Mouse (Mus musculus): ENCODE data around the gene Fut2. TPM values are rescaled to one million over a fixed set of nuclear protein-coding genes. Genes with fewer than 3 reads are reported as not detected.

Gene Fut2
- total and polyA plus RNA-seq, 3 experiments: not detected

- Histone ChIP-seq H3K9me3 (replicated peaks; ENCODE audit: low read length) (peaks cover 36% of the 10 kb centered on the region), H3K27me3 (replicated peaks) (no peaks in the 10 kb centered on the region), H3K27ac (ENCODE audit: insufficient read depth, low read depth) (no peak overlapping the region), H3K4me3 (replicated peaks in 1 of 3; ENCODE audit: low read depth in 2 of 3, low read length in 2 of 3, poor library complexity in 1 of 3) (no peak overlapping the region), H3K36me3 (replicated peaks in 1 of 2; ENCODE audit: control insufficient read depth in 1 of 2, insufficient read depth in 1 of 2, low read length in 1 of 2) (peaks cover 0 to 24% of the 10 kb centered on the region in 2 experiments), H3K4me1 (ENCODE audit: control insufficient read depth in 1 of 2, insufficient read depth in 2 of 2) (peaks cover 13 to 31% of the 10 kb centered on the region in 2 experiments), H3K4me2 (ENCODE audit: insufficient read depth, low read depth, poor library complexity, severe bottlenecking) (no peak overlapping the region), H3K79me2 (replicated peaks; ENCODE audit: control insufficient read depth, extremely low read depth, insufficient read depth, poor library complexity, severe bottlenecking) (no peaks in the 10 kb centered on the region), H3K9ac (ENCODE audit: insufficient read depth, low read depth) (no peak overlapping the region)
- dilution Hi-C loops (cut with MboI; ENCODE audit: extremely low pct_ligation_motif_present, extremely low pct_unique_long_range_greater_than_20kb, low sequenced_read_pairs) (no loop called here), in situ Hi-C loops (cut with MboI; ENCODE audit: low pct_ligation_motif_present, low pct_unique_long_range_greater_than_20kb, low sequenced_read_pairs) (no loop called here)
- DNase-seq (ENCODE audit: extremely low read depth): no peak
- TF ChIP-seq MAZ (IDR thresholded peaks at IDR 0.05; ENCODE audit: low read depth, low read length): no peak
- no peak for TF ChIP-seq PAX5 (IDR thresholded peaks at IDR 0.05; ENCODE audit: low read length)
- TF ChIP-seq USF2 (conservative IDR thresholded peaks at IDR 0.05; ENCODE audit: low read depth, low read length): no peak
- TF ChIP-seq E2F4 (IDR thresholded peaks at IDR 0.05; ENCODE audit: insufficient replicate concordance, low read depth, low read length): no peak
- TF ChIP-seq ZC3H11A (IDR thresholded peaks at IDR 0.05; ENCODE audit: low read depth, low read length): no peak
Observed at GRCm38 (mm10) chr7:45632499-45632898, 33.7 kb downstream of the Fut2 start.

- H3K4me1 ChIP-seq (ENCODE audit: control insufficient read depth in 1 of 2, insufficient read depth in 2 of 2): peaks cover 7 to 10% of the 10 kb centered on the region in 2 experiments
- H3K9me3 ChIP-seq (replicated peaks; ENCODE audit: low read length): peaks cover 29% of the 10 kb centered on the region
- H3K9ac ChIP-seq (ENCODE audit: insufficient read depth, low read depth): no peak overlapping the region
- H3K27ac ChIP-seq (ENCODE audit: insufficient read depth, low read depth): no peak overlapping the region
- no peaks in the 10 kb centered on the region for H3K27me3 ChIP-seq (replicated peaks)
- no peak overlapping the region for H3K4me2 ChIP-seq (ENCODE audit: insufficient read depth, low read depth, poor library complexity, severe bottlenecking)
- no peaks in the 10 kb centered on the region for H3K79me2 ChIP-seq (replicated peaks; ENCODE audit: control insufficient read depth, extremely low read depth, insufficient read depth, poor library complexity, severe bottlenecking)
- DNase-seq (ENCODE audit: extremely low read depth): no peak
- no peak overlapping the region for H3K4me3 ChIP-seq (replicated peaks in 1 of 3; ENCODE audit: low read depth in 2 of 3, low read length in 2 of 3, poor library complexity in 1 of 3)
- dilution Hi-C loops (cut with MboI; ENCODE audit: extremely low pct_ligation_motif_present, extremely low pct_unique_long_range_greater_than_20kb, low sequenced_read_pairs) (no loop called here), in situ Hi-C loops (cut with MboI; ENCODE audit: low pct_ligation_motif_present, low pct_unique_long_range_greater_than_20kb, low sequenced_read_pairs) (no loop called here)
- TF ChIP-seq HCFC1 (IDR thresholded peaks at IDR 0.05; ENCODE audit: low read depth, low read length) (peak; percentile 44), RAD21 (IDR thresholded peaks at IDR 0.05; ENCODE audit: low read depth, low read length) (no peak)
- peaks cover 0 to 18% of the 10 kb centered on the region in 2 experiments for H3K36me3 ChIP-seq (replicated peaks in 1 of 2; ENCODE audit: control insufficient read depth in 1 of 2, insufficient read depth in 1 of 2, low read length in 1 of 2)
Observed at GRCm38 (mm10) chr7:45630064-45630907, 35.9 kb downstream of the Fut2 start.

- dilution Hi-C loops (cut with MboI; ENCODE audit: extremely low pct_ligation_motif_present, extremely low pct_unique_long_range_greater_than_20kb, low sequenced_read_pairs): no loop called here
- Histone ChIP-seq H3K9me3 (replicated peaks; ENCODE audit: low read length) (peaks cover 26% of the 10 kb centered on the region), H3K4me1 (ENCODE audit: control insufficient read depth in 1 of 2, insufficient read depth in 2 of 2) (peaks cover 0 to 2% of the 10 kb centered on the region in 2 experiments; a peak in 1 of 4 replicates), H3K27me3 (replicated peaks) (no peaks in the 10 kb centered on the region), H3K79me2 (replicated peaks; ENCODE audit: control insufficient read depth, extremely low read depth, insufficient read depth, poor library complexity, severe bottlenecking) (no peaks in the 10 kb centered on the region), H3K9ac (ENCODE audit: insufficient read depth, low read depth) (peak overlapping the region; percentile 74), H3K27ac (ENCODE audit: insufficient read depth, low read depth) (peak overlapping the region; percentile 1; the same call in 1 of the 2 replicates), H3K4me3 (replicated peaks in 1 of 3; ENCODE audit: low read depth in 2 of 3, low read length in 2 of 3, poor library complexity in 1 of 3) (peak overlapping the region in 2 of 3 experiments; percentile 26 to 55), H3K36me3 (replicated peaks in 1 of 2; ENCODE audit: control insufficient read depth in 1 of 2, insufficient read depth in 1 of 2, low read length in 1 of 2) (peaks cover 0 to 16% of the 10 kb centered on the region in 2 experiments), H3K4me2 (ENCODE audit: insufficient read depth, low read depth, poor library complexity, severe bottlenecking) (peak overlapping the region; percentile 64)
- peak; percentile 25 for DNase-seq (ENCODE audit: extremely low read depth)
- in situ Hi-C loops (cut with MboI; ENCODE audit: low pct_ligation_motif_present, low pct_unique_long_range_greater_than_20kb, low sequenced_read_pairs): no loop called here
- TF ChIP-seq ELF1 (IDR thresholded peaks at IDR 0.05; ENCODE audit: low read depth, low read length) (peak; percentile 32; the same call in 1 of the 2 replicates), E2F4 (IDR thresholded peaks at IDR 0.05; ENCODE audit: insufficient replicate concordance, low read depth, low read length) (no peak), CTCF (conservative IDR thresholded peaks at IDR 0.05 in 1 of 2, IDR thresholded peaks at IDR 0.05 in 1 of 2; ENCODE audit: low read depth in 2 of 2, low read length in 2 of 2) (peak in 1 of 2 experiments; percentile 86; a peak in 2 of 4 replicates), MEF2A (IDR thresholded peaks at IDR 0.05; ENCODE audit: borderline replicate concordance, low read depth, low read length) (0 out of 2 replicates have a peak, but pooled peaks have one; percentile 46), SMC3 (IDR thresholded peaks at IDR 0.05; ENCODE audit: low read depth, low read length) (peak; percentile 75), NELFE (IDR thresholded peaks at IDR 0.05; ENCODE audit: low read depth, low read length) (0 out of 2 replicates have a peak, but pooled peaks have one; percentile 34), HCFC1 (IDR thresholded peaks at IDR 0.05; ENCODE audit: low read depth, low read length) (no peak), MXI1 (IDR thresholded peaks at IDR 0.05; ENCODE audit: low read depth, low read length) (0 out of 2 replicates have a peak, but pooled peaks have one; percentile 24), RAD21 (IDR thresholded peaks at IDR 0.05; ENCODE audit: low read depth, low read length) (peak; percentile 46), IRF4 (IDR thresholded peaks at IDR 0.05; ENCODE audit: low read depth, low read length) (peak; percentile 20; the same call in 1 of the 2 replicates), NRF1 (IDR thresholded peaks at IDR 0.05; ENCODE audit: low read depth, low read length) (peak; percentile 66), ZKSCAN1 (IDR thresholded peaks at IDR 0.05; ENCODE audit: borderline replicate concordance, low read depth, low read length) (no peak), JUND (conservative IDR thresholded peaks at IDR 0.05; ENCODE audit: low read depth, low read length) (no peak), BHLHE40 (IDR thresholded peaks at IDR 0.05; ENCODE audit: low read depth, low read length) (peak; percentile 96), EP300 (IDR thresholded peaks at IDR 0.05; ENCODE audit: low read length) (no peak), ZC3H11A (IDR thresholded peaks at IDR 0.05; ENCODE audit: low read depth, low read length) (0 out of 2 replicates have a peak, but pooled peaks have one; percentile 5)
Observed at GRCm38 (mm10) chr7:45628364-45629294, 37.6 kb downstream of the Fut2 start.
